Mouse (Mus musculus) kidney, postnatal 4 days (tissue): ENCODE data around the gene Emc7.

Experiments used
- DNase-seq, 2 experiments: peaks; one replicate each; pipeline ENCODE4 v3.0.0; 2021; ENCODE audit warnings: mixed read lengths in 2 of 2

Gene Emc7

GRCm38 (mm10) chr2:112480669-112481068 is 25.9 kb downstream of the Emc7 start, which contains the start of gene Chrm5:
TSS of gene Chrm5 (minus strand) at chr2:112480769.
- DNase-seq: no peak

- peak; percentile 46 to 59 for DNase-seq
Measured at GRCm38 (mm10) chr2:112481564-112481963, 26.8 kb downstream of the Emc7 start.

DNA sequence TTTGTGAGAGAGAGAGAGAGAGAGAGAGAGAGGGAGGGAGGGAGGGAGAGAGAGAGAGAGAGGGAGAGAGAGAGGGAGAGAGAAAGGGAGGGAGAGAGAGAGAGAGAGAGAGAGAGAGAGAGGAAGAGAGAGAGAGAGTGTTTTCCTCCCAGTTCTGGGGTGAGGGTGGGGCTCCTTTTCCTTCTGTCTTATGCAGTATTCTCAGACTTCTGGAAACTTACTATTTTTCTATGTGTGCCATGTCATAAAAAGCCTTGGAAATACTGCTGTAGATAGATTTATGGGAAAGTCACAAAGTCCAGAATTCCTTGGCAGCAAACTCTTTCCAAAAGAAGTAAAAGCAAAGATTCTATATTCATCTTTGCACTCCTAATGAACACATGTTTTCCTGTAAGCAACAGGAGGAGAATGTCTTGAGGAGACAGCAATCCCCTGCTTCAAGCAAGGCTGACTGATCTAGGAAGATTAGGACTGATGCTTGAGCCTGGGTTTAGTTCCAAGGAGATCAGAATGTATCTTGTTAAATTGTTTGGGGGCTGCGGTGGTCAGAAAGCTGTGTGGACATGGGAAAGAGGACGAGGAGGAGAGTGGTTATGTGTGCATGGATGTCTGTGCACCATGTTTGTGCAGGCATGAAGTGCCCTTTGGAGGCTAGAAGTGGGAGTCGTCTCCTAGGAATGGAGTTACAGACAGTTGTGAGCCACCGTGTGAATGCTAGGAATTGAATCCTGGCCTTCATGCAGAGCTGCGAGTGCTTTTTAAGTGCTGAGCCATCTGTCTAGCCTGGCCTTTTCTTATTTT is 27.9 kb downstream of the Emc7 start:
- DNase-seq: peak; percentile 15 to 33

DNA sequence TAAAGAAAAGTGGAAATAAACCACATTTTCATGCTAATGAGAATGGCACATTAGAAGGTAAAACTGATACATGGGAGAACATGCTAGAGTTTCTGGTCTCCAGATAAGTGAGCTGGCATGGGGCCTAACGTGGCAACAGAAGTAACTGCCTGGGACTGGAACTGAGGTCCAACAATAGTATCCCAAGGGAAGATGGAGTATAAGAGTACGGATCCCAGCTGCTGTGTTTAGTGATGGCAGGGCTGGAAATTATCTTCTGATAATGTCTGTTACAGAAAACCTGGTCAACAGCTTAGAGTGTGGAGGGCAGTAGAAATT is 28.5 kb downstream of the Emc7 start:
- peak; percentile 44 to 55 for DNase-seq

- DNase-seq: peak; percentile 19 to 24
Measured at GRCm38 (mm10) chr2:112484886-112485285, 30.1 kb downstream of the Emc7 start.

GRCm38 (mm10) chr2:112490483-112491196 is 35.8 kb downstream of the Emc7 start:
- DNase-seq: peak in 1 of 2 experiments; percentile 21

GRCm38 (mm10) chr2:112491629-112492028 is 36.8 kb downstream of the Emc7 start:
- no peak for DNase-seq

- DNase-seq: no peak
Measured at GRCm38 (mm10) chr2:112492431-112492855, 37.6 kb downstream of the Emc7 start.

- peak; percentile 84 to 93 for DNase-seq
Measured at GRCm38 (mm10) chr2:112492856-112493538, 38.2 kb downstream of the Emc7 start, which contains the start of gene Aven. TSS of gene Aven (plus strand) at chr2:112492964.

GRCm38 (mm10) chr2:112493539-112494260 is 38.9 kb downstream of the Emc7 start:
- DNase-seq: peak; percentile 7 to 23

DNA sequence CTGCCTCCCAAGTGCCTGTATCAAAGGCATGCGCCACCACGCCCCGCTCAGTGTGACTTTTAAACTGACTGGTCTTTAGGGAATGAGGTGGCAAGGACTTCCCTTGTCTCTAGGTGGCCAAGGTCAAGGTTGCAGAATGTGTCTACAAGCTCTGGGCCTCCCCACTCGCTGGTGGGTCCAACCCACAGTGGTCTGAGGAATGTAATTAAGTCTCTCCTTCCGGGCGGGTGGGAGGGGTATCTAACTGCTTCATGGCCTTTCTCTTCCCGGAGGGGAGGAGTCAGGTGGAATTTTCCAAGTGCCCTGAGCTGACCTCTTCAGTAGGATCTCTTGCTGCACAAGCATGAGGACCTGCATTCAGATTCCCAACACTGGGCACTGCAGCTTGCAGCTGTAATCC is 43.1 kb downstream of the Emc7 start:
- DNase-seq: peak; percentile 7 to 29

- peak; percentile 77 to 85 for DNase-seq
Measured at GRCm38 (mm10) chr2:112501209-112501608, 46.4 kb downstream of the Emc7 start.

- DNase-seq: no peak
Measured at GRCm38 (mm10) chr2:112503978-112504377, 49.2 kb downstream of the Emc7 start.

DNA sequence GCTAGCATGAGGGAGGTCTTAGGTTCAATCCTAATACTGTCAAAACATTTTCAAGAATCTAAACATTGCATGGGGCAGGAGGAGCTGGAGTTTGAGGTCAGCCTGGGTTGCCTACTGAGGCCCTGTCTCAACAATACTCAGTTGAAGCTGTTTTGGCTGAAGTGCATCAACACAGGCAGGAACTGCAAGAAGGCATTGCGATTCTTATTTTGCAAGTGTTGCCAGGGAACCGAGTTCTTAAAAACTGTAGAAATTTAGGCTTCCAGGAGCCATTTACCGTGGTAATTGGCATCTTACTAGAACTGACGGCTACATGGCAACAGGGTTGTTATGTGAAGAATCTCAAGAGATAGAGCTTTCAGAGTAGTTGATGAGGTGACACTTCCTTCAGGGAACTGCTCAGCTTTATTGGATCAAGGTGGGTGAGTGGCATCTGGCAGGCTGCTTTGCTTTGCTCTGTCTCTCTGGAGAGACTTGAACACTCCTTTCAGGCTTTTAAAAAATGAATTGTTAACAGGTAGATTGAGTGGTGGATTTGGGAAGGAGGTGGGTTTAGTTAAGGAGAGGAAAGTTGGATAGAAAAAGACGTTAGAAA is 52.1 kb downstream of the Emc7 start:
- DNase-seq: no peak

- DNase-seq: no peak
Measured at GRCm38 (mm10) chr2:112507444-112507843, 52.6 kb downstream of the Emc7 start.

DNA sequence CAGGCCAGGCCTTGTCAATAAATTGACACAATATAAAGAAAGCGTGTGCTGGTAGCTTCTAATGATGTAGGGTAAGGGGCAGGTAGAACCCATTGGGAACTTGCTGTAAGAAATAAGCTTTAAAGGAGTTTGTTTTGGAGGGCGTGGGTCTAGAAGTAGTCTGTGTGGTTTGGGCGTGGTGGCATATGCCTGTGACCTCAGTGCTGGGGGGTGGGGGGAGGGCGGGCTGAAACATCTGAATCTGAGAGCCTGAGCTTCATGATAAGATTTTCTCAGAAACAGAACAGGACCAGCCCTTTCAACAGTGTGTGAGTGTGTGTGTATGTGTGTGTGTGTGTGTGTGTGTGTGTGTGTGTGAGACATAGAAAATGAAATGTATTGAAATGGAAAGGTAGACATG is 55.3 kb downstream of the Emc7 start:
- no peak for DNase-seq

- no peak for DNase-seq
Measured at GRCm38 (mm10) chr2:112513036-112513435, 58.2 kb downstream of the Emc7 start.

DNA sequence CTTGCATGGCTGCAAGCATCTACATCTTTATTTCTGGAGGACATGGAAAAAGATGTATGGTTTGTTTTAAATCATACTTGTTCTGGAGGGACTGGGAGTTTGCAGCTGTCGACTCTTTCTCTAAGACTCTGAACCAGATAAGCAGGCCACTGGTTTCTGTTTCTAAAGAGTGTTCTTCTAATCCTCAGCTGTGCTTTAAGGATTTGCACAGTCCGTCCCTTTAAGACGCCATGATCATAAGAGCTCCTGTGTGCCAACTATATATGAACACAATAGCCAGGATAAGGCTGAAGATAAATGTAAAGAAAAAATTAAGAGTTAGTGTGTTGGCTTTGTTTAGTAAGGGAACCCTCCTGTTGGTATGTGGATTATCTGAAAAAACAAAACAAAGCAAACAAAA is 61.9 kb downstream of the Emc7 start:
- DNase-seq: no peak

DNA sequence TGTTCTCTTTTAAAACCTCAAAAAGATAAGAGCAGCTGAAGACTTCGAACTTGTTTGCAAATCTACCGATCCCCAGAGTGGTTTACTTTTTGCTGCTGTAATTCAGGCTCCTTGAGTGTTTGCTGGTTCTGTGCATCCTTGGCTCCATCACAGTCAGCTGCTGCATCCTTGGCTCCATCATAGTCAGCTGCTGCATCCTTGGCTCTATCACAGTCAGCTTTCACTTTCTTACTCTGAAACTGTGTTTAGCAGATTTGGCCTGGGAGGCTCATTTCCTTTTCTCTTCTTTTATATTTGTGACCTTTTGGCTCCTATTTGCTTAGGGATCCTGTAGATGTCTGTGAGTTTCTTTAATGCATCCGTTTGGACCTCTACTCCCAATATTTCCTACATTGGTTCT is 62.4 kb downstream of the Emc7 start:
- no peak for DNase-seq

DNA sequence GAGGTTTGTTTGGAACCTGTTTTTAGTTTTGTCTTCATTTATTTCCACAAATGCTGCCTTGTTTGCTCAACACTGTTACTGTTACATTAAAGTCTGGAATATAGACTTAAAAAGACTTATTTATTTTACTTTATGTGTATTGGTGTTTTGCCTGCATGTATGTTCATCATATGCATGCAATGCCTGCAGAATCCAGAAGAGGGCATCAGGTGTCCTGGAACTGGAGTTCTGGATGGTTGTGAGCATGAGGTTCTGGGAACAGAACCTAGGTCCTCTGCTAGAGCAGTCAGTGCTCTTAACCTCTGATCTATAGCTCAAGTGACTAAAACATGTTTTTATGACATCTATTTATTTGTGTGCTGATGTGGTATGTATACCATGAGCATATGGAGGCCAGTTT is 63.7 kb downstream of the Emc7 start:
- no peak for DNase-seq

- no peak for DNase-seq
Measured at GRCm38 (mm10) chr2:112520526-112521482, 66.0 kb downstream of the Emc7 start.
